Mouse (Mus musculus) forebrain, embryonic 10.5 days (tissue): ENCODE measurements around the gene Aim2. TPM values are rescaled to one million over a fixed set of nuclear protein-coding genes. Genes with fewer than 3 reads are reported as not detected.
A peak's percentile ranks its signal among the peaks of the same experiment; 100 is the strongest.

Experiments used
- DNase-seq: peaks from one replicate; pipeline ENCODE4 v3.0.0-alpha.2; 2017; ENCODE audit warnings: low spot score; ENCODE audit errors: extremely low spot score
- H3K27ac ChIP-seq: fragments of 300-500 bp; sonication (generic); 2 replicates; pipeline ENCODE4 v1.5.1; 2016; ENCODE audit warnings: mild to moderate bottlenecking
- H3K27me3 ChIP-seq: fragments of 300-500 bp; sonication (generic); 2 replicates; pipeline ENCODE4 v1.6.1; 2016; ENCODE audit warnings: mild to moderate bottlenecking; ENCODE audit not compliant: poor library complexity, severe bottlenecking
- H3K36me3 ChIP-seq: fragments of 300-500 bp; sonication (generic); replicated peaks from 2 replicates; pipeline ENCODE4 v1.6.1; 2016; ENCODE audit warnings: mild to moderate bottlenecking, moderate library complexity
- H3K4me1 ChIP-seq: fragments of 300-500 bp; sonication (generic); 2 replicates; pipeline ENCODE4 v1.6.1; 2016
- H3K4me3 ChIP-seq: fragments of 300-500 bp; sonication (generic); 2 replicates; pipeline ENCODE4 v1.5.1; 2016; ENCODE audit warnings: mild to moderate bottlenecking, moderate library complexity
- H3K9me3 ChIP-seq: fragments of 300-500 bp; sonication (generic); 2 replicates; pipeline ENCODE4 v1.6.1; 2016; ENCODE audit warnings: mild to moderate bottlenecking, moderate library complexity
- WGBS: fragments of 180-500 bp; shearing (Covaris S2); methylation state at CpG from one replicate; pipeline ENCODE4 v1.1.7; 2016; 5-methylcytosine and 5-hydroxymethylcytosine counted together
- polyA plus RNA-seq: library from polyadenylated mRNA; unstranded; fragments of >200 nt; fragmentation: Nextera tagmentation; extraction: Ambion mirVana; gene quantifications from 2 replicates; pipeline ENCODE4 v1.2.1, GENCODE M21; 2016

The Aim2 gene
- polyA plus RNA-seq, 1 experiment from 2014 or later = 6.4 TPM

- no peak overlapping the region for H3K27ac ChIP-seq
- no peaks in the 10 kb centered on the region for H3K27me3 ChIP-seq
- no peaks in the 10 kb centered on the region for H3K9me3 ChIP-seq
- H3K36me3 ChIP-seq = no peaks in the 10 kb centered on the region
- H3K4me3 ChIP-seq = no peak overlapping the region
- no peak for DNase-seq
- H3K4me1 ChIP-seq = peaks cover 12% of the 10 kb centered on the region
- 81% methylated on average over 5 of the region's 5 CpGs for WGBS
These were observed 20.9 kb upstream of the Aim2 start for GRCm38 (mm10) chr1:173329743-173330142.

- 96% methylated on average over 5 of the region's 5 CpGs for WGBS
- H3K9me3 ChIP-seq = no peaks in the 10 kb centered on the region
- DNase-seq = no peak
- no peak overlapping the region for H3K27ac ChIP-seq
- no peak overlapping the region for H3K4me3 ChIP-seq
- H3K27me3 ChIP-seq = no peaks in the 10 kb centered on the region
- no peaks in the 10 kb centered on the region for H3K36me3 ChIP-seq
- H3K4me1 ChIP-seq = peaks cover 23% of the 10 kb centered on the region
These were observed 18.3 kb upstream of the Aim2 start for GRCm38 (mm10) chr1:173332418-173332817.

DNA sequence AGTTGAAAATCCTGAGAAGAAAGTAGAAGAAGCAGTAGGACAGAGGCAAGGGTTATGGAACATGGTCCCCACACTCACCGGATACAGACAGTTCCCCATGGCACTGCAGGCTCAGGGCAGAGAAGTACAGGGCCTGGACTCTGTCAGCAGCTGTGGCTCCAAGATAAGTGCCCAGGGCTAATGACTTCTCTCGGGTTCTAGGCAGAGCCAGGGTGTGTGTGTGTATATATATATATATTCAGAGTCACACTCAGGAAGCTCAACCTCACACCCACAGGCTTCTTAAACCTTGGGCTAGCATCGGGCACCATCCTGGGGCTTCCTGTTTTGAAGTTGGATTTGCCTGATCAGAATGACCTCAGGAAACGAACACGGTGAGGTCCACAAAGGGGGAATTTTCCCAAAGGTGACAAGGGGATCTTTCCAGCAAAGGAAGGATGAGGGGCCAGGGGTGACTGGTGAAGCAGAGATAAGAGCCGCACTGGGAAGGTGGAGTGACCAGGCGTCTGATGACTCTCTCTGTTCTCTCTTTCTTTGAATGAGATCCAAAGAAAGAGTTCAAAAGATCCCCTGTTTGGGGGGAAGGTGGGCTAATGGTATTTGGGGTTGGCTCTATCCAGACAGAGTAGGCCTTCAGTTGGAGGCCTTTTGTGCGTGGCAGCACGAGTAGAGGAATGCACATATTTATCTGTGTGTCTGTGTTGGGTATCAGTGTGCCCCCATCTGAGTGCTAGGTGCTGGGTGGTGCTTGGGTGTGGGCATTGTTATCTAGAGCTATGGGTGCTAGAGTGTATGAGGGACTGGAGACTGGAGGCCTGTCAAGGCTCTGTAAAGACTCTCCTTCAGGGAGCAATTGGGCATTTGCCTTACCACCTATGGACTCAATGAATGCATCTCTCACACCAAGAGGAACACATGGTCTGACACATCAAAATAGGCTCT lies 17.1 kb upstream of the Aim2 start, which contains the start of gene Ackr1:
Gene Ackr1 (minus strand): TSS at position 439 of the 942 bp plus-strand sequence.
- H3K36me3 ChIP-seq = no peaks in the 10 kb centered on the region
- WGBS = 69% methylated on average over 9 of the region's 9 CpGs
- no peaks in the 10 kb centered on the region for H3K27me3 ChIP-seq
- no peak for DNase-seq
- H3K4me3 ChIP-seq = no peak within 1 kb of the TSS
- H3K9me3 ChIP-seq = no peaks in the 10 kb centered on the region
- H3K4me1 ChIP-seq = peaks cover 19% of the 10 kb centered on the region
- H3K27ac ChIP-seq = 0 out of 2 replicates have a peak within 1 kb of the TSS, but pooled peaks have one; percentile 5

- Histone ChIP-seq H3K27ac (peak overlapping the region; percentile 36; the same call in 1 of the 2 replicates), H3K27me3 (no peaks in the 10 kb centered on the region), H3K36me3 (no peaks in the 10 kb centered on the region), H3K4me1 (peaks cover 11% of the 10 kb centered on the region), H3K9me3 (no peaks in the 10 kb centered on the region), H3K4me3 (no peak overlapping the region)
- no peak for DNase-seq
- WGBS = 82% methylated on average over 11 of the region's 11 CpGs
These were observed 14.8 kb upstream of the Aim2 start for GRCm38 (mm10) chr1:173335903-173336302.

- Histone ChIP-seq H3K9me3 (no peaks in the 10 kb centered on the region), H3K4me3 (no peak overlapping the region), H3K27ac (no peak overlapping the region), H3K27me3 (no peaks in the 10 kb centered on the region), H3K4me1 (peaks cover 11% of the 10 kb centered on the region), H3K36me3 (no peaks in the 10 kb centered on the region)
- no peak for DNase-seq
- 93% methylated on average over 10 of the region's 10 CpGs for WGBS
These were observed 13.7 kb upstream of the Aim2 start for GRCm38 (mm10) chr1:173337008-173337407.

DNA sequence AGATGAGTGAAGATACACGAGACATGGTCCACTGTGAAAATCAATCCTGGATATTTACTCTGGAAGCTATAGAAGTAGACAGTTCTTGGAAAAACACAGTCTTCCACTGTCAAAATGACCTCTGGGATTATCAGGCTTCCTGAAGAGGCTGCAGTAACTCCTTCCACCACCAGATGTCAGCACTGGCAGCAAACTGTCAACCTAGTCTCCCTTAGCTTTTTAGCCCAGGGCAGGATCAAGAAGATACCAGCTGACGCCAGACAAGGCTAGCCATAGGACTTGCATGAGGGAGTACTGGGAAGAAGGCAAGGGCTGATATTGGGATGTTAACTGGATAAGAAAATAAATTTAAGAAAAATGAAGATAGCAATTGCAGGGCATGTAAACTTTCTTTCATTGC lies 11.1 kb upstream of the Aim2 start:
- H3K9me3 ChIP-seq = no peaks in the 10 kb centered on the region
- no peaks in the 10 kb centered on the region for H3K36me3 ChIP-seq
- WGBS = 6% methylated on average over 2 of the region's 2 CpGs

GRCm38 (mm10) chr1:173342425-173342824 lies 8.3 kb upstream of the Aim2 start:
- Histone ChIP-seq H3K27me3 (no peaks in the 10 kb centered on the region), H3K27ac (no peak overlapping the region), H3K4me3 (no peak overlapping the region), H3K4me1 (peaks cover 5% of the 10 kb centered on the region; the same call in 1 of the 2 replicates), H3K9me3 (no peaks in the 10 kb centered on the region), H3K36me3 (no peaks in the 10 kb centered on the region; the same call in 1 of the 2 replicates)
- no peak for DNase-seq
- WGBS = 88% methylated on average over 1 of the region's 1 CpGs

More for the DNA sequence above, 11.1 kb upstream of the Aim2 start:
- Histone ChIP-seq H3K4me1 (peaks cover 16% of the 10 kb centered on the region), H3K4me3 (no peak overlapping the region), H3K27me3 (no peaks in the 10 kb centered on the region), H3K27ac (no peak overlapping the region)
- DNase-seq = peak; percentile 51

- Histone ChIP-seq H3K36me3 (no peaks in the 10 kb centered on the region; the same call in 1 of the 2 replicates), H3K27me3 (no peaks in the 10 kb centered on the region), H3K4me1 (peaks cover 14% of the 10 kb centered on the region), H3K4me3 (no peak overlapping the region), H3K27ac (no peak overlapping the region), H3K9me3 (no peaks in the 10 kb centered on the region)
- WGBS = 83% methylated on average over 3 of the region's 3 CpGs
- DNase-seq = no peak
These were observed 6.7 kb upstream of the Aim2 start for GRCm38 (mm10) chr1:173343934-173344333.

GRCm38 (mm10) chr1:173345112-173345511 lies 5.6 kb upstream of the Aim2 start:
- no peaks in the 10 kb centered on the region; the same call in 1 of the 2 replicates for H3K36me3 ChIP-seq
- no peak overlapping the region for H3K4me3 ChIP-seq
- H3K9me3 ChIP-seq = no peaks in the 10 kb centered on the region
- peaks cover 24% of the 10 kb centered on the region for H3K4me1 ChIP-seq
- WGBS = 87% methylated on average over 4 of the region's 4 CpGs
- H3K27me3 ChIP-seq = no peaks in the 10 kb centered on the region
- no peak for DNase-seq
- no peak overlapping the region for H3K27ac ChIP-seq

DNA sequence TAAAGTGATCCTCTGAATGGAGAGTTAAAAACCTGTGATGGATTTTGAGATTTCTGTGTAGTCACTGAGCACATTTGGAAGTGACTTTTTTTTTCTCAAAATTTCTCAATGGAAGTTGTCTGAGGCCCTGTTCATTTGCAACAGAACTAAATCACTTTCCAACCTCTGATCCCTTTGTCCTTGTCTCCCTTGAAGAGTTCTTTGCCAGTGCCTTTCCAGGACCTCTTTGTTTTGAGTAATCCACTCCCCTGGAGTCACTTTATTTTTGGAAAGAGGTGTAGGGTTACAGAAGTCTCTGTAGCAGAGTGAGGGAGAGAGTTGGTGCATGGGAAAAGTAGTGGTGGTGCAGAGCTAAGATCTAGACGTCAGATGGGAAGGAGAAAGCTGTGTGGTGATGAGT lies 2.2 kb upstream of the Aim2 start:
- H3K4me1 ChIP-seq = peaks cover 37% of the 10 kb centered on the region
- no peak overlapping the region for H3K4me3 ChIP-seq
- H3K9me3 ChIP-seq = no peaks in the 10 kb centered on the region
- peak overlapping the region; percentile 66; the same call in 1 of the 2 replicates for H3K27ac ChIP-seq
- 13% methylated on average over 1 of the region's 1 CpGs for WGBS
- no peaks in the 10 kb centered on the region for H3K27me3 ChIP-seq
- H3K36me3 ChIP-seq = no peaks in the 10 kb centered on the region; the same call in 1 of the 2 replicates
- DNase-seq = no peak

- Histone ChIP-seq H3K27ac (peak overlapping the region; percentile 66; the same call in 1 of the 2 replicates), H3K4me1 (peaks cover 32% of the 10 kb centered on the region)
These were observed 1.5 kb upstream of the Aim2 start for GRCm38 (mm10) chr1:173349192-173349591.

DNA sequence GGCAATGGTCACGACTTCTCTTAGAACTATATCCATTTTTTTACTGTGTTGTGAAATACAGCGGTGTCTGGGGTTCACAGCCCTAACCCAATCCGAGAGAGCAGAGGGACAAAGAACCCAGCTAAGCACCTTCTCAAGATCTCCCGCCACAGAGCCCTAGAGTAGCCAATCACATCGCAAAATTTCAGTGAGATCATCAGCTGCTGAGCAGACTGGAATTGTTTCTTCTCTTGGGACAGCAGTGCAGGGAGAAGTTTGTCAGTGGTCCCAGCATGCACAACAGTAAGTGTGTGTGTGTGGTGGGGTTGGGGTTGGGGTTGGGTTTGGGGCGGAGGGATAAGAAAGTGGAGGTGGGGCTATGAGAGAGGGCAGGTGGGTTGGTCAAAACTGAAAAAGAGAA lies 733 bp upstream of the Aim2 start:
- Histone ChIP-seq H3K4me3 (peak overlapping the region; percentile 56), H3K27ac (peak overlapping the region; percentile 87), H3K9me3 (no peaks in the 10 kb centered on the region), H3K27me3 (no peaks in the 10 kb centered on the region), H3K4me1 (peaks cover 32% of the 10 kb centered on the region), H3K36me3 (no peaks in the 10 kb centered on the region; the same call in 1 of the 2 replicates)
- 4% methylated on average over 6 of the region's 6 CpGs for WGBS
- DNase-seq = peak; percentile 77

More at GRCm38 (mm10) chr1:173349192-173349591, 1.5 kb upstream of the Aim2 start:
- DNase-seq = no peak
- Histone ChIP-seq H3K9me3 (no peaks in the 10 kb centered on the region), H3K36me3 (no peaks in the 10 kb centered on the region; the same call in 1 of the 2 replicates), H3K4me3 (no peak overlapping the region), H3K27me3 (no peaks in the 10 kb centered on the region)
- WGBS = 48% methylated on average over 5 of the region's 5 CpGs
